Mouse (Mus musculus) neural tube, embryonic 12.5 days (tissue): Measurements from ENCODE around the gene Ppat. TPM values are rescaled to one million over a fixed set of nuclear protein-coding genes. Genes with fewer than 3 reads are reported as not detected.

Experiments used
- polyA plus RNA-seq: library from polyadenylated mRNA; unstranded; fragments of >200 nt; fragmentation: Nextera tagmentation; extraction: Ambion mirVana; gene quantifications from 2 replicates; pipeline ENCODE4 v1.2.1, GENCODE M21; 2016

The Ppat gene
- polyA plus RNA-seq, 1 experiment from 2014 or later = 23.1 TPM

Other genes with a start within 250 kb of the Ppat start
- 18.5 and 18.6 TPM in 2 replicates for gene Aasdh, start 46.1 kb downstream of the Ppat start, polyA plus RNA-seq
- 253 and 263 TPM in 2 replicates for gene Paics, start 271 bp downstream of the Ppat start, polyA plus RNA-seq
- gene Srp72, start 23.1 kb upstream of the Ppat start, polyA plus RNA-seq = 74.4 and 75.0 TPM in 2 replicates
- gene Arl9, start 52.5 kb upstream of the Ppat start, polyA plus RNA-seq = not detected in 2 replicates
- 0.30 TPM in 1 of 2 replicates, not detected in the other for gene Thegl, start 64.4 kb upstream of the Ppat start, polyA plus RNA-seq
- gene Hopx, start 163.5 kb upstream of the Ppat start, polyA plus RNA-seq = 3.6 and 3.8 TPM in 2 replicates